ENCODE assay signal across 10 mouse cellular contexts in the genomic region with DNA sequence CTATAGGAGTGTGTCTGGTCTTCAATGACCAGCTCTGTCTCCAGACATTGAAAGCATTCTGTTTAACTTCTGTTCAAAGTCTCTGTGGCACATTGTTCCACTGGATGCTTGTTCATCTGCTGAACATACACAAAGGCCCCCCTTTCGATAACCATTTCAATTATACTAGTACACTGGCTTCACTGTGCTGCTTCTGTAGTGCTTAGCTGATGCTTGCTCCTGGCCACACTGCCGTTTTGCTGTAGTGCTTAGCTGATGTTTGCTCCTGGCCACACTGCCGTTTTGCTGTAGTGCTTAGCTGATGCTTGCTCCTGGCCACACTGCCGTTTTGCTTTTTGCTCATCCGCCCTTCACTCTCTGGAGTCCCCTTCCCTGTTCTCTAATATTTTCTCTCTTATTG. TPM values are rescaled to one million over a fixed set of nuclear protein-coding genes. Genes with fewer than 3 reads are reported as not detected.
A peak's percentile ranks its signal among the peaks of the same experiment; 100 is the strongest.
DNase-seq lines count a peak whose midpoint lies in the region; ATAC-seq and TF ChIP-seq lines count a peak whose summit lies in the region.
"Had no signal": no experiment of that assay in that cellular context is flagged by ENCODE, and none has a peak within 500 bp of the region (broad histone marks: within the 10 kb centered on the region; RNA-seq: fewer than 3 reads in every experiment).

No protein-coding gene starts in this region.

- H3K27me3 ChIP-seq in heart, embryonic 16.5 days (ENCODE audit: control insufficient read depth, insufficient read depth, low read length) = no peaks in the 10 kb centered on the region
- no peaks in the 10 kb centered on the region for H3K27me3 ChIP-seq in neural tube, embryonic 12.5 days (replicated peaks)
- no peaks in the 10 kb centered on the region for H3K27me3 ChIP-seq in neural tube, embryonic 15.5 days (replicated peaks)
- no peaks in the 10 kb centered on the region for H3K27me3 ChIP-seq in hindbrain, postnatal 0 days (ENCODE audit: insufficient read depth, low read length)
- no peaks in the 10 kb centered on the region for H3K27me3 ChIP-seq in small intestine, adult 2 months (ENCODE audit: control insufficient read depth, insufficient read depth, low read length)
- H3K27me3 ChIP-seq: embryonic facial prominence, embryonic 12.5 days had no signal

- H3K4me2 ChIP-seq in heart, embryonic 16.5 days (ENCODE audit: low read depth, low read length) = peak overlapping the region; percentile 52
- no peak overlapping the region for H3K4me2 ChIP-seq in neural tube, embryonic 12.5 days (replicated peaks)
- no peak overlapping the region for H3K4me2 ChIP-seq in neural tube, embryonic 15.5 days
- no peak overlapping the region for H3K4me2 ChIP-seq in hindbrain, postnatal 0 days (ENCODE audit: low read depth, low read length)
- H3K4me2 ChIP-seq: embryonic facial prominence, embryonic 12.5 days had no signal

- no peaks in the 10 kb centered on the region for H3K9me3 ChIP-seq in heart, embryonic 16.5 days (replicated peaks; ENCODE audit: control insufficient read depth, low read length)
- H3K9me3 ChIP-seq in neural tube, embryonic 12.5 days = no peaks in the 10 kb centered on the region
- H3K9me3 ChIP-seq in neural tube, embryonic 15.5 days (replicated peaks) = no peaks in the 10 kb centered on the region
- H3K9me3 ChIP-seq in hindbrain, postnatal 0 days (ENCODE audit: low read length) = no peaks in the 10 kb centered on the region
- H3K9me3 ChIP-seq: embryonic facial prominence, embryonic 12.5 days had no signal

- no peak overlapping the region for H3K4me3 ChIP-seq in heart, embryonic 16.5 days (ENCODE audit: low read length)
- no peak overlapping the region for H3K4me3 ChIP-seq in neural tube, embryonic 12.5 days
- no peak overlapping the region for H3K4me3 ChIP-seq in neural tube, embryonic 15.5 days (replicated peaks)
- H3K4me3 ChIP-seq in hindbrain, postnatal 0 days (ENCODE audit: low read length) = no peak overlapping the region
- H3K4me3 ChIP-seq in small intestine, adult 2 months (ENCODE audit: low read depth, low read length) = no peak overlapping the region
- H3K4me3 ChIP-seq: embryonic facial prominence, embryonic 12.5 days had no signal

- no peak for TF ChIP-seq POLR2A in small intestine, adult 2 months (IDR thresholded peaks at IDR 0.05; ENCODE audit: low read depth, low read length)

- peaks cover 32% of the 10 kb centered on the region for H3K4me1 ChIP-seq in heart, embryonic 16.5 days (ENCODE audit: control insufficient read depth, insufficient read depth, low read length)
- peaks cover 7% of the 10 kb centered on the region; the same call in 1 of the 2 replicates for H3K4me1 ChIP-seq in neural tube, embryonic 12.5 days
- H3K4me1 ChIP-seq in neural tube, embryonic 15.5 days = peaks cover 17% of the 10 kb centered on the region
- H3K4me1 ChIP-seq in hindbrain, postnatal 0 days (ENCODE audit: insufficient read depth, low read length) = no peaks in the 10 kb centered on the region
- peaks cover 18% of the 10 kb centered on the region; the same call in 1 of the 2 replicates for H3K4me1 ChIP-seq in small intestine, adult 2 months (ENCODE audit: control insufficient read depth, insufficient read depth, insufficient read length, low read length)

- DNase-seq in heart, postnatal 4 days = no peak
- DNase-seq in hindbrain, postnatal 0 days (ENCODE audit: low spot score) = no peak
- DNase-seq in right cerebral cortex, postnatal 36 days (ENCODE audit: low spot score in 2 of 2) = no peak
- DNase-seq: cerebellum, adult 8-10 months; right cerebral cortex, adult 18-20 months had no signal

- ATAC-seq in heart, embryonic 16.5 days (replicated peaks; ENCODE audit: extremely low read depth, insufficient read depth, low FRiP score) = no peak
- ATAC-seq in neural tube, embryonic 12.5 days (ENCODE audit: low FRiP score, low read depth) = peak; percentile 33; the same call in 1 of the 2 replicates
- no peak; the same call in 1 of the 2 replicates for ATAC-seq in neural tube, embryonic 15.5 days (ENCODE audit: low FRiP score)
- ATAC-seq in hindbrain, postnatal 0 days = peak; percentile 63; the same call in 1 of the 2 replicates

- H3K9ac ChIP-seq in heart, embryonic 16.5 days (ENCODE audit: low read length) = no peak overlapping the region
- no peak overlapping the region for H3K9ac ChIP-seq in neural tube, embryonic 12.5 days
- no peak overlapping the region for H3K9ac ChIP-seq in neural tube, embryonic 15.5 days (replicated peaks)
- no peak overlapping the region for H3K9ac ChIP-seq in hindbrain, postnatal 0 days (replicated peaks; ENCODE audit: low read length)
- H3K9ac ChIP-seq: embryonic facial prominence, embryonic 12.5 days had no signal

- H3K36me3 ChIP-seq in heart, embryonic 16.5 days (ENCODE audit: control insufficient read depth, insufficient read depth) = no peaks in the 10 kb centered on the region
- H3K36me3 ChIP-seq in neural tube, embryonic 12.5 days = no peaks in the 10 kb centered on the region
- H3K36me3 ChIP-seq in neural tube, embryonic 15.5 days = no peaks in the 10 kb centered on the region
- no peaks in the 10 kb centered on the region for H3K36me3 ChIP-seq in hindbrain, postnatal 0 days (ENCODE audit: insufficient read depth, low read length)
- H3K36me3 ChIP-seq in small intestine, adult 2 months (ENCODE audit: control insufficient read depth, insufficient read depth, low read length) = no peaks in the 10 kb centered on the region
- H3K36me3 ChIP-seq: embryonic facial prominence, embryonic 12.5 days had no signal

- peak overlapping the region; percentile 45 for H3K27ac ChIP-seq in heart, embryonic 16.5 days (ENCODE audit: low read length)
- no peak overlapping the region for H3K27ac ChIP-seq in neural tube, embryonic 12.5 days
- no peak overlapping the region for H3K27ac ChIP-seq in neural tube, embryonic 15.5 days (replicated peaks)
- peak overlapping the region; percentile 48; the same call in 1 of the 2 replicates for H3K27ac ChIP-seq in hindbrain, postnatal 0 days
- peak overlapping the region; percentile 81 for H3K27ac ChIP-seq in small intestine, adult 2 months (ENCODE audit: insufficient read depth, low read depth, low read length)
- H3K27ac ChIP-seq: embryonic facial prominence, embryonic 12.5 days had no signal

- TF ChIP-seq CTCF in hindbrain, postnatal 0 days (IDR thresholded peaks at IDR 0.05; ENCODE audit: low read depth) = no peak
- TF ChIP-seq CTCF in small intestine, adult 2 months (IDR thresholded peaks at IDR 0.05; ENCODE audit: extremely low read depth, insufficient read length, insufficient replicate concordance, low read depth, low read length) = no peak

- 59% methylated on average over 5 of the region's 5 CpGs for WGBS in heart, embryonic 16.5 days
- WGBS in neural tube, embryonic 12.5 days = 54% methylated on average over 5 of the region's 5 CpGs
- WGBS in neural tube, embryonic 15.5 days = 51% methylated on average over 5 of the region's 5 CpGs
- WGBS in hindbrain, postnatal 0 days = 44% methylated on average over 5 of the region's 5 CpGs
- WGBS in small intestine, adult 2 months = 61% methylated on average over 5 of the region's 5 CpGs

RNA-seq across cellular contexts. Expression of gene Dennd1b, which starts 19.4 kb away (rescaled TPM):
- 10.0 and 13.0 TPM in 2 replicates for polyA plus RNA-seq in heart, embryonic 16.5 days (2015; fragmentation: Nextera tagmentation; extraction: Ambion mirVana)
- 10 to 100 TPM; 30.8 to 33.3 TPM for total RNA-seq in heart, postnatal 4 days (2021)
- 11.1 and 12.7 TPM in 2 replicates for polyA plus RNA-seq in neural tube, embryonic 12.5 days (2016; fragmentation: Nextera tagmentation; extraction: Ambion mirVana)
- polyA plus RNA-seq in neural tube, embryonic 15.5 days (2015; fragmentation: Nextera tagmentation; extraction: Ambion mirVana) = 9.1 and 9.7 TPM in 2 replicates
- total RNA-seq in hindbrain, postnatal 0 days (2014; rRNA removed) = 25.4 and 30.9 TPM in 2 replicates
- 8.3 and 9.5 TPM in 2 replicates for polyA plus RNA-seq in hindbrain, postnatal 0 days (2015; fragmentation: Nextera tagmentation; extraction: Ambion mirVana)
- 8.4 and 13.6 TPM in 2 replicates for polyA plus RNA-seq in small intestine, adult 2 months (2012; rRNA removed)

Comparison
In these comparisons a context has a peak if more than half of its experiments do, and no peak if none do; other contexts are left out.
1. ATAC-seq: peak in neural tube, embryonic 12.5 days (single experiment) and hindbrain, postnatal 0 days (single experiment); none in heart, embryonic 16.5 days (single experiment) and neural tube, embryonic 15.5 days (single experiment).
2. H3K27ac ChIP-seq: peak in heart, embryonic 16.5 days (single experiment), hindbrain, postnatal 0 days (single experiment) and small intestine, adult 2 months (single experiment); none in neural tube, embryonic 12.5 days (single experiment) and neural tube, embryonic 15.5 days (single experiment).